In the genomic region with DNA sequence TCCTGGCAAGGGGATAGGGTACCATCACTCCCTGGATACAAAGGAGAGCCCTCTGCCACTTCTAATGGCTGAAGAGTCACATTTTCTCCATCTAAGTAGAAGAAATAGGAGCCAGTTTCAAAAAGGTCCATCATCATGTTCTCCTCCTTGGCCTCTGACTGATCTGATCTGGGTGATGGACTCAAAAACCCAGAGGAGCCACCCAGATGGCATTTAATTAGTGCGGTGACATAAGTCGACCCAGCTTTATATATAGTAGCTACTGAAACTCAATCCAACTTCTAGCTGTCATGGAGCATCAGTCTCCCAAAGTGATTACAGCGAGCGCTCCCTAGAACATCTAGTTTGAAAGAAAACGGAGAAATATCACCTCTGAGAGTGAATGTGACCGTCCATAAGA, we compare ENCODE assay signal across 11 mouse cellular contexts. TPM values are rescaled to one million over a fixed set of nuclear protein-coding genes. Genes with fewer than 3 reads are reported as not detected.
DNase-seq lines count a peak whose midpoint lies in the region; ATAC-seq lines count a peak whose summit lies in the region.
"Had no signal": no experiment of that assay in that cellular context is flagged by ENCODE, and none has a peak within 500 bp of the region (broad histone marks: within the 10 kb centered on the region; RNA-seq: fewer than 3 reads in every experiment).

A gene (minus strand): TSS at position 170 of the 400 bp plus-strand sequence.

- H3K27ac ChIP-seq in heart, embryonic 11.5 days (ENCODE audit: low read depth, low read length), result no peak within 1 kb of the TSS
- no peak within 1 kb of the TSS for H3K27ac ChIP-seq in embryonic facial prominence, embryonic 10.5 days (replicated peaks)
- no peak within 1 kb of the TSS for H3K27ac ChIP-seq in midbrain, embryonic 13.5 days

- no peaks in the 10 kb centered on the region for H3K27me3 ChIP-seq in heart, embryonic 11.5 days (ENCODE audit: control insufficient read depth, insufficient read depth, low read length)
- H3K27me3 ChIP-seq in embryonic facial prominence, embryonic 10.5 days (replicated peaks; ENCODE audit: low read depth, poor library complexity, severe bottlenecking), result peaks cover 13% of the 10 kb centered on the region
- no peaks in the 10 kb centered on the region for H3K27me3 ChIP-seq in midbrain, embryonic 13.5 days
- H3K27me3 ChIP-seq: Patski had no signal

- WGBS in heart, embryonic 11.5 days (ENCODE audit: insufficient replicate concordance), result 83% methylated on average over 6 of the region's 6 CpGs
- WGBS in embryonic facial prominence, embryonic 10.5 days, result 83% methylated on average over 6 of the region's 6 CpGs
- 92% methylated on average over 6 of the region's 6 CpGs for WGBS in midbrain, embryonic 13.5 days

- H3K36me3 ChIP-seq in heart, embryonic 11.5 days (ENCODE audit: control insufficient read depth, insufficient read depth, low read length), result no peaks in the 10 kb centered on the region
- no peaks in the 10 kb centered on the region for H3K36me3 ChIP-seq in embryonic facial prominence, embryonic 10.5 days (replicated peaks)
- H3K36me3 ChIP-seq in midbrain, embryonic 13.5 days, result no peaks in the 10 kb centered on the region

- peak within 1 kb of the TSS; percentile 31 for H3K4me3 ChIP-seq in heart, embryonic 11.5 days (ENCODE audit: low read depth, low read length)
- peak within 1 kb of the TSS; percentile 41 for H3K4me3 ChIP-seq in embryonic facial prominence, embryonic 10.5 days
- H3K4me3 ChIP-seq in midbrain, embryonic 13.5 days (replicated peaks), result peak within 1 kb of the TSS; percentile 14

- peak within 1 kb of the TSS; percentile 58 for H3K4me2 ChIP-seq in heart, embryonic 11.5 days
- H3K4me2 ChIP-seq in midbrain, embryonic 13.5 days (replicated peaks), result peak within 1 kb of the TSS; percentile 47

- DNase-seq in heart, postnatal 14 days, result no peak
- DNase-seq in embryonic facial prominence, embryonic 10.5 days (ENCODE audit: low spot score), result no peak
- DNase-seq in gastrocnemius, postnatal 4 days (ENCODE audit: low spot score in 2 of 2), result no peak
- DNase-seq in cerebellum, postnatal 25 days, result no peak
- no peak for DNase-seq in natural killer cell, adult 2 months (ENCODE audit: low spot score in 2 of 2)
- no peak for DNase-seq in right cerebral cortex, postnatal 25 days
- DNase-seq: layer of hippocampus, adult 9-11 months had no signal

- intact Hi-C loops in heart, postnatal 14 days (cut with DNase I), result no loop called here

- no peaks in the 10 kb centered on the region for H3K9me3 ChIP-seq in heart, embryonic 11.5 days (replicated peaks; ENCODE audit: control insufficient read depth, low read length)
- no peaks in the 10 kb centered on the region for H3K9me3 ChIP-seq in embryonic facial prominence, embryonic 10.5 days
- H3K9me3 ChIP-seq in midbrain, embryonic 13.5 days, result no peaks in the 10 kb centered on the region

- H3K9ac ChIP-seq in heart, embryonic 11.5 days (ENCODE audit: low read depth, low read length), result no peak within 1 kb of the TSS
- H3K9ac ChIP-seq in midbrain, embryonic 13.5 days (replicated peaks), result no peak within 1 kb of the TSS

- H3K4me1 ChIP-seq in heart, embryonic 11.5 days (ENCODE audit: control insufficient read depth, insufficient read depth, low read length), result no peaks in the 10 kb centered on the region
- peaks cover 20% of the 10 kb centered on the region for H3K4me1 ChIP-seq in embryonic facial prominence, embryonic 10.5 days
- H3K4me1 ChIP-seq in midbrain, embryonic 13.5 days (replicated peaks), result no peaks in the 10 kb centered on the region

- ATAC-seq in heart, embryonic 11.5 days (replicated peaks; ENCODE audit: insufficient number of reproducible peaks, low FRiP score, low TSS enrichment), result no peak
- no peak for ATAC-seq in midbrain, embryonic 13.5 days
- ATAC-seq: Patski had no signal

RNA-seq across cellular contexts. Expression of the gene that starts here (rescaled TPM):
- polyA plus RNA-seq in heart, embryonic 11.5 days (2014; fragmentation: Nextera tagmentation; extraction: Ambion mirVana), result not detected in 2 replicates
- not detected for total RNA-seq in heart, postnatal 14 days (2021)
- polyA plus RNA-seq in embryonic facial prominence, embryonic 10.5 days (2016; fragmentation: Nextera tagmentation; extraction: Ambion mirVana), result 0.24 and 0.27 TPM in 2 replicates
- 100 to 1,000 TPM; 133 to 164 TPM for total RNA-seq in gastrocnemius, postnatal 4 days (2021)
- not detected in 2 replicates for polyA plus RNA-seq in midbrain, embryonic 13.5 days (2015; fragmentation: Nextera tagmentation; extraction: Ambion mirVana)
- total RNA-seq: monocyte, adult 5-6 weeks had no signal
- polyA plus RNA-seq: Patski had no signal

Comparison
In these comparisons a context has a peak if more than half of its experiments do, and no peak if none do; other contexts are left out.
1. RNA of the gene that starts here (total RNA-seq): 133 to 164 TPM in gastrocnemius, postnatal 4 days; not detected in heart, postnatal 14 days; every median in the first group is over 100 times any median in the second.
2. Peak in every context shown above with its lines, with median percentiles within 50 percentile points of each other: H3K4me3 ChIP-seq.